Comparison of ENCODE assay signal across 8 mouse cellular contexts in the genomic region with DNA sequence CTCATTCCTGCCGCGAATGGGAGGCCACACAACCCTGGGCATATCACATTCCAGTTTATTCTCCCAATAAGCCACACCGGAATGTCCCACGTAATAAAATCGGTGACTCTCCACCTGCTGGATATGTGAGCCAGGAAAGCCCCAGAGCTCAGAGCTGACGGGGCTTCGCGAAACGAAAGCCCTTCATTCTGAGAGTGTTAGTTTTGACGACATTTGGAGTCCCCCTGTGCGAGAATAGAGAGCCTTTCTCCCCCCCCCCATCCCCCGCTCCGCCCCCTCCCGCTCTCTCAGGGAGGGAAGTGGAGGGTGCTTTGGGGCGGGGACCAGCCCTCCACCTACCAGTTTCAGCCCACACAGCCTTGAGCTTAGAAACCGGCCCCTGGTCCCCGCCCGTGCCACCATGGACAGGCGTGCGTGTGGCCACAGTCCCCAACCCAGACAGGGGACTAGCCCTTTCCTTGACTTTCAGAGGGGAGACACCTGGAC. TPM values are rescaled to one million over a fixed set of nuclear protein-coding genes. Genes with fewer than 3 reads are reported as not detected.
DNase-seq lines count a peak whose midpoint lies in the region; ATAC-seq and TF ChIP-seq lines count a peak whose summit lies in the region.

No protein-coding gene starts in this region.

- no peak for DNase-seq in kidney, postnatal 14 days
- peak; percentile 38 for DNase-seq in hindbrain, embryonic 11.5 days (ENCODE audit: low spot score)
- DNase-seq in left cerebral cortex, postnatal 25 days (ENCODE audit: low spot score in 2 of 2), result no peak
- DNase-seq in cerebellum, postnatal 10 days, result no peak

- peaks cover 51% of the 10 kb centered on the region for H3K4me1 ChIP-seq in kidney, embryonic 16.5 days (ENCODE audit: insufficient read depth, low read length)
- H3K4me1 ChIP-seq in cortical plate, adult 2 months (ENCODE audit: control insufficient read depth, insufficient read depth, low read length), result no peaks in the 10 kb centered on the region
- peaks cover 2% of the 10 kb centered on the region; the same call in 1 of the 2 replicates for H3K4me1 ChIP-seq in hindbrain, embryonic 11.5 days (replicated peaks; ENCODE audit: control insufficient read depth, insufficient read depth, low read length)
- peaks cover 22% of the 10 kb centered on the region for H3K4me1 ChIP-seq in lung, embryonic 15.5 days
- peaks cover 18% of the 10 kb centered on the region for H3K4me1 ChIP-seq in small intestine, adult 2 months (ENCODE audit: control insufficient read depth, insufficient read depth, insufficient read length, low read length)

- peak; percentile 60; the same call in 1 of the 2 replicates for ATAC-seq in kidney, embryonic 16.5 days (ENCODE audit: low FRiP score, low TSS enrichment)
- ATAC-seq in hindbrain, embryonic 11.5 days (ENCODE audit: low FRiP score), result peak; percentile 67
- ATAC-seq in lung, embryonic 15.5 days (ENCODE audit: borderline replicate concordance, extremely low read depth, low FRiP score, low TSS enrichment), result peak; percentile 69; the same call in 1 of the 2 replicates

- peak overlapping the region; percentile 55 for H3K4me3 ChIP-seq in kidney, embryonic 16.5 days (ENCODE audit: low read length)
- H3K4me3 ChIP-seq in cortical plate, adult 2 months (ENCODE audit: insufficient read depth, low read length), result peak overlapping the region; percentile 44; the same call in 1 of the 2 replicates
- peak overlapping the region; percentile 40 for H3K4me3 ChIP-seq in hindbrain, embryonic 11.5 days (ENCODE audit: low read depth, low read length)
- peak overlapping the region; percentile 46 for H3K4me3 ChIP-seq in lung, embryonic 15.5 days
- peak overlapping the region; percentile 66 for H3K4me3 ChIP-seq in small intestine, adult 2 months (ENCODE audit: low read depth, low read length)

- no peak for TF ChIP-seq CTCF in cortical plate, adult 2 months (IDR thresholded peaks at IDR 0.05; ENCODE audit: extremely low read depth, insufficient read depth, low read length)
- no peak; the same call in 1 of the 2 replicates for TF ChIP-seq CTCF in small intestine, adult 2 months (IDR thresholded peaks at IDR 0.05; ENCODE audit: extremely low read depth, insufficient read length, insufficient replicate concordance, low read depth, low read length)

- intact Hi-C loops in left cerebral cortex, postnatal 25 days (cut with DNase I), result no loop called here

- no peak overlapping the region for H3K27ac ChIP-seq in kidney, embryonic 16.5 days (ENCODE audit: low read length)
- no peak overlapping the region for H3K27ac ChIP-seq in cortical plate, adult 2 months (ENCODE audit: insufficient read depth, low read length)
- H3K27ac ChIP-seq in hindbrain, embryonic 11.5 days (ENCODE audit: low read depth, low read length), result no peak overlapping the region
- no peak overlapping the region for H3K27ac ChIP-seq in lung, embryonic 15.5 days
- no peak overlapping the region for H3K27ac ChIP-seq in small intestine, adult 2 months (ENCODE audit: insufficient read depth, low read depth, low read length)

- WGBS in kidney, embryonic 16.5 days, result 3% methylated on average over 17 of the region's 20 CpGs
- WGBS in hindbrain, embryonic 11.5 days, result 2% methylated on average over 20 of the region's 20 CpGs
- 1% methylated on average over 20 of the region's 20 CpGs for WGBS in lung, embryonic 15.5 days
- WGBS in small intestine, adult 2 months, result 3% methylated on average over 20 of the region's 20 CpGs

- H3K9ac ChIP-seq in kidney, embryonic 16.5 days (replicated peaks; ENCODE audit: low read length), result peak overlapping the region; percentile 63
- peak overlapping the region; percentile 43 for H3K9ac ChIP-seq in hindbrain, embryonic 11.5 days (ENCODE audit: low read depth, low read length)
- peak overlapping the region; percentile 45 for H3K9ac ChIP-seq in lung, embryonic 15.5 days

- peak overlapping the region; percentile 100 for H3K4me2 ChIP-seq in kidney, embryonic 16.5 days (replicated peaks; ENCODE audit: low read depth, low read length)
- H3K4me2 ChIP-seq in hindbrain, embryonic 11.5 days (replicated peaks; ENCODE audit: low read depth, low read length), result peak overlapping the region; percentile 94
- peak overlapping the region; percentile 100 for H3K4me2 ChIP-seq in lung, embryonic 15.5 days

- H3K36me3 ChIP-seq in kidney, embryonic 16.5 days (ENCODE audit: insufficient read depth, low read length), result no peaks in the 10 kb centered on the region
- no peaks in the 10 kb centered on the region for H3K36me3 ChIP-seq in hindbrain, embryonic 11.5 days (ENCODE audit: control insufficient read depth, insufficient read depth, low read length)
- no peaks in the 10 kb centered on the region for H3K36me3 ChIP-seq in lung, embryonic 15.5 days
- H3K36me3 ChIP-seq in small intestine, adult 2 months (ENCODE audit: control insufficient read depth, insufficient read depth, low read length), result no peaks in the 10 kb centered on the region

- TF ChIP-seq POLR2A in cortical plate, adult 2 months (IDR thresholded peaks at IDR 0.05; ENCODE audit: extremely low read depth, insufficient read depth, low read length), result no peak
- TF ChIP-seq POLR2A in small intestine, adult 2 months (IDR thresholded peaks at IDR 0.05; ENCODE audit: low read depth, low read length), result no peak

- H3K9me3 ChIP-seq in kidney, embryonic 16.5 days (ENCODE audit: low read length), result no peaks in the 10 kb centered on the region
- H3K9me3 ChIP-seq in hindbrain, embryonic 11.5 days (ENCODE audit: control insufficient read depth, low read length), result no peaks in the 10 kb centered on the region
- H3K9me3 ChIP-seq in lung, embryonic 15.5 days, result no peaks in the 10 kb centered on the region

- peaks cover 15% of the 10 kb centered on the region for H3K27me3 ChIP-seq in kidney, embryonic 16.5 days (ENCODE audit: insufficient read depth, low read length)
- peaks cover 33% of the 10 kb centered on the region for H3K27me3 ChIP-seq in hindbrain, embryonic 11.5 days (ENCODE audit: control insufficient read depth, insufficient read depth, low read length)
- H3K27me3 ChIP-seq in lung, embryonic 15.5 days, result peaks cover 63% of the 10 kb centered on the region
- no peaks in the 10 kb centered on the region for H3K27me3 ChIP-seq in small intestine, adult 2 months (ENCODE audit: control insufficient read depth, insufficient read depth, low read length)

RNA-seq across cellular contexts. Expression of a gene that starts 56.0 kb away (rescaled TPM):
- 0.91 and 1.6 TPM in 2 replicates for polyA plus RNA-seq in kidney, embryonic 16.5 days (2015; fragmentation: Nextera tagmentation; extraction: Ambion mirVana)
- polyA plus RNA-seq in cortical plate, adult 2 months (2012; rRNA removed), result 0.21 and 0.34 TPM in 2 replicates
- 0.88 and 1.3 TPM in 2 replicates for polyA plus RNA-seq in hindbrain, embryonic 11.5 days (2014; fragmentation: Nextera tagmentation; extraction: Ambion mirVana)
- polyA plus RNA-seq in lung, embryonic 15.5 days (2015; fragmentation: Nextera tagmentation; extraction: Ambion mirVana), result 1.3 and 2.6 TPM in 2 replicates
- 2.2 and 4.8 TPM in 2 replicates for polyA plus RNA-seq in small intestine, adult 2 months (2012; rRNA removed)
- not detected for total RNA-seq in left cerebral cortex, postnatal 25 days (2021)
